Mouse (Mus musculus) forelimb bud, embryonic 11.5 days (tissue): ENCODE measurements around the gene Shprh.
"Not testable (repeated sequence)": the region's sequence is repeated elsewhere in the genome, so short reads cannot be mapped to it uniquely, and the experiment has no call there.

Source experiments
- DNase-seq: peaks from one replicate; pipeline ENCODE4 v3.0.0-alpha.2; 2012; ENCODE audit warnings: low read depth, low spot score

Gene Shprh

DNA sequence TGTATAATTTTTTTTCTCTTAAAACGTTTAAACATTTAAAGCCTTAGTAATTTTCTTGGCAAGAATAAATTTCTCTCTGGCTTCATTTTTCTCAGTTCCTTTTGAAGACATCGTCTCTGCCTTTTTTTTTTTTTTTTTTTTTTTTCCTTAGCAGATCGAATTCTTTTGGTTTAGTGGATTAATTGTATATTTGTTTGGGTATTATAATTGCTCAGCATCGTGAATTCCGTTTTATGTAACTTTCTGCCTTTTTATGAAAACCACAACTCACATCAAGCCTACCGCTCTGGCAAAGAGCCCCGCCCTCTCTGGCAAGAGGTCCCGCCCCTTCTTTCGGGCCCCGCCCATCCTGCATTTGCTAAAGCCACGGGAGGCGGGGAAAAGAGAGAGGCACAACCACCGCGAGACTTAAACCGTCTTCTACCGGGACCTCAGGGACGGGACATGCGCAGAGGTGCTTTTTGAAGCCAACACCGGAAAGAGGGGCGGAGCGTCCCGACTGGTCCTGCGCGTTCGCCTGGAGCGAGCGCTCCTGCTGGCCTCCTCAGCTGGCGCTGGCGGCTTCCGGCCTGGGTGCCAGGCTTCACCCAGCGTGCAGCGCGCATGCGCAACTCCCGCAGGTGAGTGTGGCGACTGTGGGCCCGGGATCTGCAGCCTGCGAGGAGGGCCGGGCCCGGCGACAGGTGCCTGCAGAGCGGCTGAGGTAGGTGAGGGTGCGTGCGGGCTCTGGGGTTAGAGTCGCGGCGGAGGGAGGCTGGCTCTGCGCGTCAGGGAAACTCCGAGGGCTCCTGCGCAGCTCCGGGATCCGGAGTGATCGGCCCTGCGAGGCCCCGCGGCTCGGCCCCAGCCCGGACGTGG, at the start of gene Shprh:
Gene Shprh, plus strand, starts transcription at position 544 of the 858 bp plus-strand sequence.
- DNase-seq: peak; percentile 99

DNA sequence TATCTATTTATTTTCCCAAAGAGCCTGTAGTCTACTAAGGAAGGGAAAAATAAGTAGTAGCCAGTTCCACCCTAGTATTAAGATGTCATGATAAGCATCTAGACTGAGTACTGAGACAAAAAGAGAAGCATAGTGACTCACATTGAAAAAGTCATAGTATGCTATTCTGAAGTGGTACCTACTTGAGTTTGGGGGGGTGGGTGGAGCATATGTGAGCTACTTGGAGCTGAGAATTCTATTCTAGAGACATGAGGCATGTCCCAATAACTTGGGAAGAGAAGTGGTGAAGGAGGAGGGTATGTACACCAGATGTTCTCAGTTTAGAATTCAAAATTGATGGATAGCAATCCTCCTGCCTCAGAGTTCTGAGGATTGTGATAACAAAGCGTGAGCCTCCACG, 27.4 kb upstream of the Shprh start:
- DNase-seq: no peak

DNA sequence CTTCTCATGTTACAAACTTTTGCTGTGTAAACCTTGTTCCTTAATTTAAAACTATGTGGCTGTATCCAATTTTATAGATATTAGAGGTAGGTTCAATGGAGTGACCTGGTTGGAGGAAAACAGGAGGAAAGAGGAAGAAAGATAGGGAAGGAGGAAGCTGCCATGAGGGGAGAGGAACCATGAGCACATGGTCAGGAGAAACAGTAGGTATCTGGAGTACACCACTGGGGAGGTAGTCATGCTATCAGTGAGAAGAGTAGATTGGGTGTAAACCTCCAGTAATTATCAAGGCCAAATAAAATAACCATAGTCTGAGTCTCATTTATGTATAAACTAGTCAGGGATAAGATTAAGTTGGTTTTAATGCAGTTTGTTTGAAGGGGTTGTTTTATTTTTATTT, 3.6 kb upstream of the Shprh start:
- no peak for DNase-seq

DNA sequence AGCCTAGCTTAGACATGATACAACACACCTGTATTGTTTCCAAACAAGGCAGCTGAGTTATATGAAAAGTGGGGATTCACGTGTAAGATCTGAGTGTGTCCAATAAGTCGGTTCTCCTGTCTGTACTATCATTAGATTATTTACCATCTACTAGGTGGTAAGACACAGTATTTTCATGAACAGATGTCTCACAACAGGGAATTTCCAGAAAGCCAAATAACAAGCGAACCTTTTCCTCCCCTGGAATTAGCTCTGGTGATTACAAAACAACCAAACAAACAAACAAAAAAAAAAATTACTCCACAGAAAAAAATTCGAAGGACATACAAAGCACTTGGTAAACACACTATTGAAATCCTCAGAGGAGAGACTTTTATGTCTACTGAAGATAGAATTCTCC, 781 bp upstream of the Shprh start:
- no peak for DNase-seq

DNA sequence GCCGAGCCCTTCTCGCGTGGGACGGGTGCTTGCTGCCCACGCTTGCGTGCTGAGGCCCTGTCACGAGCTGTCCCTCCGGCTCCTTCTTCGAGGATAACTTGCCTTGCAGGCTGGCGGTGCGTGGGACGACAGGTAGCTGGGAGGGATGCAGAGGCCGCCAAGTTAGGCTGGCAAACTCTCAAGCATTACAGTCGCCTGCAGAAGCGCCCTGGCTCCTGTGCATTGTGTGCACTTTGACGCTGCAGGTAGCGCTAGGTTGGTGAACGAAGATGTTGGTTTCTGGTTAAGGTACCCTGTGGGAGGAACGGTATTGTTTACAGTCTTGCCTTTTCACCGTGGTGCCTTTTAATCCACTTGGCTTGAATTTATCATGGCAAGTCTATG, 507 bp downstream of the Shprh start:
- no peak for DNase-seq

DNA sequence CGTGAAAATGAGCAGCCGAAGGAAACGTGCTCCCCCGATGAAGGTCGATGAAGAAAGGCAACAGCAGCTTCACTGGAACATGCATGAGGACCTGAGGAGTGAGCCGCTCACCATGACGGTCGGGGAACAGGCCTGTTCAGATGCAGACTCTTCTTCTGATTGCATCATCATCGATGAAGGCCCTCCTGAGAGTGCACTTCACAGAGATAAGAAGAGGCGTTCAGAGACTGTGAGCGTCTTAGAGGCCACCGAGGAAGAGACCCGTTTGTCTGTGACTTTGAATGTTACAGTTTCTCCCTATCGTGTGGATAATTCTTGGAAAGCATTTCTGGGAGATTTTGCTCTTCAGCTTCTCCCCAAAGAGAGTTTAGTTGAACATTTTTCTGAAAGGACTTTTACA, 2.4 kb downstream of the Shprh start:
- no peak for DNase-seq

DNA sequence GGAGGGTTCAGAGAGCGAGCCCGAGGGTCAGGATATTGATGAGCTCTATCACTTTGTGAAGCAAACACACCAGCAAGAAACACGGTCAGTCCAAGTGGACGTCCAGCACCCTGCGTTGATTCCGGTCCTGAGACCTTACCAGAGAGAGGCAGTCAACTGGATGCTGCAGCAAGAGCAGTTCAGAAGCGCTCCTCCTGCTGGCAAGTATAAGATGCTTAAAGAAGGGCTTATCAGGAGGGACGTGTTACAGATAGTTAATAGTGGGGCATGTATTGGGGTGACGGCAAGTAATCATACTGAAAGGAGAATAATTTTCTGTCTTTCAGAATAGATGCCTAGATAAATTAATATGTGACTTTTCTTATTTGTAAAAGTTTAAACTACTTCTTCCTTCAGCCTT, 7.8 kb downstream of the Shprh start:
- no peak for DNase-seq

DNA sequence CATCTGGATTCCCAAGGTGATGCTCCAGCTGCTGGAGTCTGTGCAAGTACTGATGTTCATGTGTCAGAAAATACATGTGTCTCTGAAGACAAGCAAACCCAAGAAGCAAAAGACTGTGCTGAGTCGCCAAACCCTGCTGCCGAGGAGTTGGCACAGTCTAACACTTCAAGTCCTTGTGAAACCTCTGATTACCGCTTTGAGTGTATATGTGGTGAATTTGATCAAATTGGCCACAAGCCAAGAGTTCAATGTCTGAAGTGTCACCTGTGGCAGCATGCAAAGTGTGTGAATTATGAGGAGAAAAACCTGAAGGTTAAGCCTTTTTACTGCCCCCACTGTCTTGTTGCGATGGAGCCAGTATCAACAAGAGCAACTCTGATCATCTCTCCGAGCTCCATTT, 15.3 kb downstream of the Shprh start:
- no peak for DNase-seq

DNA sequence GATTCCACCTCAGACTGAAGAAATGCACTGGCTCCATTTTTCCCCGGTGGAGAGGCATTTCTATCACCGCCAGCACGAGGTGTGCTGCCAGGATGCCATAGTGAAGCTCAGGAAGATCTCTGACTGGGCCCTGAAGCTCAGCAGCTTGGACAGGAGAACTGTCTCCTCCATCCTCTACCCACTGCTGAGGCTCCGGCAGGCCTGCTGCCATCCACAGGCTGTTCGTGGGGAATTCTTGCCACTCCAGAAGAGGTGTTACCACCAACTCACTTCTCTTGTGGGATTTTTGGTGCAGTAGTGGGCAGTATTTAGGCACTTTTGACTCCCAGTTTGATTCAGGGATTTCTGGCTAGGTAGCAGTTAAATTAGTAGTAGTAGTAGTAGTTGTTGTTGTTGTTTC, 21.0 kb downstream of the Shprh start:
- no peak for DNase-seq

DNA sequence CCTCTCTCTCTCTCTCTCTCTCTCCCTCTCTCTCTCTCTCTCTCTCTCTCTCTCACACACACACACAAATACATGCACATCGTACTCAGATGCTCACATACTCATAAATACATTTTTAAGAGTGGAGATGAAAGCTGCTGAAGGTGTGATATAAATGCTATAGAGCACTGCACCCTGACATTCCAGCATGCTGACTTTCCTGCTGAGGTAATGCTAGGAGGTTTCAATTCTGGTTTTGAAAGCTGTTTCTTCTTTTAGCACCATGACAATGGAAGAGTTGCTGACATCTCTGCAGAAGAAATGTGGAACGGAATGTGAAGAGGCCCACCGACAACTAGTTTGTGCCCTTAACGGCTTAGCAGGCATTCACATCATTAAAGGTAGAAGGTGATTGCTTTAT, 22.4 kb downstream of the Shprh start:
- no peak for DNase-seq

DNA sequence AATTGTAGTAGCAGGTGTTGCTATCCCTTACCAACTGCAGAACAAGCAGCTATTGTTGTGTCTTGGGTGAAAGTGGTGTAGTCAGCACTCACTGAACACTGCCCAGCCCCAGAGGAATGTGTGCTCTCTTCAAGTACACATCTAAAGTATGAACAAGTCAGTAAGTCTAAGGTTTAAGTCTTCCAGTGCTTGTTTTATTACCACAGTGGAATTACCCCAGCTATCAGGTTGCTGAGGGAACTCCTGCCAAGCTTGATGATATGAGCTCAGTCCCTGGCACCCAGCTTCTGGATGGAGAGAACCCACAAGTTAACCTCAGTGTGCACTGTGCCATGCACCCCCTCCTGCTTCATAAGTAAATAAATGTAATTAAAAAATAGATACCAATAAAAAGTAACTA, 23.3 kb downstream of the Shprh start:
- no peak for DNase-seq

DNA sequence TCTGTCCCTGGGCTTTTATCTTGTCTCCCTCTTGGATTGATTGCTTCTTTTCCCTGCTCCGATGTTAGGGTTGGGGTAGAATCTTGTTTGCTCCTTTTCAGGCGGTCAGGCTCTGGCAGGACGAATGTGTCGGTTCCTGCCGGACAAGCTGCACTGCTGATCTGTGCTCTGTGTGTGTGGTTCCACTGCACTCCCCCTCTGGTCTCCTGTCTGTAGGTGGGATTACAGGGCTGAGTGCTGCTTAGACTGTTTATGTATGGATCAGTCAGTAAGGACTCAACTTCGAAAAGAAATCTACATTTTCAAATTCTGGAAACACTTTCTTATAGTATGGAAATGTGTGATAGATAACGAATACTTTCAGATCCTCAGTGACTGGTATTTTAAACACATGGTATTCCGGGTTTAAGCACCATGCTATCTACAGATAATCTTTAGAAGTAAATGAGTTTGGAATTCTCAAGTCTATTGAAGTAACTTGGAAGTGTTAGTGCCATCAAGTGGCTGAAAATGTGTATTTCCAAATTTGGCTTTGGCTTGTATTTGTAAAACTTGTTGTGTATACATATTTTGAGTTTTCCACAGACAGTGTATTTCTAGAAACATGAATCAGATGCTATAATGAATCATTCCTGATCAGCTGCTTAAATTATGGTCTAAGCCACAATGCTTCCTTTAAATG, 26.7 kb downstream of the Shprh start:
- DNase-seq: no peak

DNA sequence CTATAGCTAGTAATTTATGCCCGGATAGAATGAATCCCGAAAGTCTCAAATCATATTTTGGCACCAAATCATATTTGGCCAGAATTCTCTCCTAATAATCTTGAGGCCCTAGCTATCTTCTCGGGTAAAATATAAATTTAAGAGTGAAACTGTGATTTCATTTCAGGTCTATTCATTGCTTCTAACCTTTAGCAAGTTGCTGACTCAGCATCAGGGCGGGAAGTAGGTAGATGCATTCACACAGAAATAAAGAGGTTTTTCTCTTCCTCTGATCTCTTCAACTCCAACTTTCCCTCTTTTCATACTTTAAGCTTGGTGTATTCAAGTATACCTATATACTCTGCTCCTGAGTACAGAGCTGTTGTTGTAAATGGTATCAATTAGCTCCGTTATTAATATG, 30.9 kb downstream of the Shprh start:
- no peak for DNase-seq

DNA sequence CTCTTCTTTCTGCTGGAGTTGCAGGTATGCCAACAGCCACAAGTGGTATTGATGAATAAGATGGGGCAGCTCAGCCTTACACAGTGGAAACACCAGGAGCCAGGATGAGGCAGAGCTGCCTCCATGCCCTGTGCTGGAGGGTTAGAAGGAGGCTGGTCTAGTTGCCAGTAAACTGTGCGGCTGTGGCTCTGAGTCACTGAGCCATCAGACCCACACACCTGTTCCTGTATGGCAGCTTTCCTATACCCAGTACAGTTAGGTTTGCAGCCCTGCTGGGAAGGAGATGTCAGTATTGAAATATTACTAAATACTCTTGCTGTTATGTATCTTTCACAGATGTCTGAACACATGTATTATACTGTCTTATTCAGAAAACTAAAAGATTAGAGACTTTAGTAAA, 48.1 kb downstream of the Shprh start:
- DNase-seq: no peak

DNA sequence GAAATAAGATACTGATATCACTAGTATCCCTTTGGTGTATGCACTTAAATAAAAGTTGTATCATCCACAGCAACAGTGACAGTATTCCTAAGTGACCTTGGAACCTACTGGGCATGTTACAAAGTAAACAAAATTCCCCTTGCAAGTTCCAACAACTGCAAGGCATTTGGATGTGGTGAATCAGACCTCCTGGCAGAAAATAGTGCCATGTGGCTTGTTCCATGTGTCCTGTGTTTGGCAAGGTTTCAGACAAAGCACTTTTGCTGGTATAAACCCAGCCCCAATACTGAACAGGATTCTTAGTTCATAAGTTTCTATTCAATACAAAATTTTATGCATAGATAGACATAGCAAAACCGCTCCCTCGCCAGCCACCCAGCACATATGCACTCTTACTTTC, 49.1 kb downstream of the Shprh start:
- no peak for DNase-seq

DNA sequence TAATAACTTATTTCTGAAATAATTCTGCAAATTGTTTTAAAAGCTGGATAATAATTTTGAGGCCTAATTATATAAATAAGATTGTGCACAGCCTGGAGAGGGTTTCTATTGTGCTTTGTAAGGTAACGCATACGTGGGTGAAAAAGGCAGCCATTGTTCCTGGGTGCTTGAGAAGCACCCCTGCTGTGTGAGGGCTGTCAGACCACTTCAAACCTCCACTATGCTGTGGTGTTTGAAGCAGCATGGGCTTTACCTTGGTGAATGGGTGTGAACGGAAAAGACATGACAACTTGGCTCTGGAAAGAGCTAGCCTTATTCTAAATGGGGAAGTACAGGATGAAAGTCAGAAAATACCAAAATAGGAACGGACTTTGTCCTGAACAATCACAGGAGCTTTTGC, 50.8 kb downstream of the Shprh start:
- DNase-seq: no peak

DNA sequence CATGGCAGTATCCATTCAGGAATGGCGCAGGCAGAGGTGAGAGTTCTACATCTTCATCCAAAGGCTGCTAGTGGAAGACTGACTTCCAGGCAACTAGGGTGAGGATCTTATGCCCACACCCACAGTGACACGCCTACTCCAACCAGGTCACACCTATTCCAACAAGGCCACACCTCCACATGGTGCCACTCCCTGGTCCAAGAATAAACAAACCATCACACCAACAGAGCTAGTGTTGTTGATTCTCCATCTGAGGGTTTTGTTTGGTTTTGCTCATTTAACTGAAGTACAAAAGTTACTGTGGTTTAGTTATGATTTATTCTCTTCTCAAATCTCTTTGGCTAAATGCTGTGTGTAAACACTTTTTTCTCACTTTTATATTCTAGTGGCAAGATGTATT, 56.7 kb downstream of the Shprh start:
- not testable (repeated sequence) for DNase-seq

DNA sequence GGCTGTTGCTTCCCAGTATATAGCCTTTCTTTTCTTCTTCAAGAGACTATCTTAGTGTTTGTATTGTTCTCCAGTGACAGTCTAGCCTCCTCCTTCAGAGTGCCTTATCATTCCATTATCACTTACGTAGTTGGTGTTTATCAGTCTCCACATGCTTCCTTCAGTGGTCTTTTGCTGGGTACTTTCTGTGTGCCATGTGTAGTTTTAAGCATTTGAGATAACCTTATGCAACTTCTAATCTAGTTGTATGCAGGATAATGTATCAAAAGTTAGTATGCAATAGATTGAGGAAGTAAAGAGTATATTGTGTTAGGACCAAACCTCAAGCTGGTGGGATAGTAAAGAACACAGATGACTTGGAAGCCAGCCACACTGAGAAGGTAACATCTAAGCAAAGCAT, 59.4 kb downstream of the Shprh start:
- DNase-seq: no peak

DNA sequence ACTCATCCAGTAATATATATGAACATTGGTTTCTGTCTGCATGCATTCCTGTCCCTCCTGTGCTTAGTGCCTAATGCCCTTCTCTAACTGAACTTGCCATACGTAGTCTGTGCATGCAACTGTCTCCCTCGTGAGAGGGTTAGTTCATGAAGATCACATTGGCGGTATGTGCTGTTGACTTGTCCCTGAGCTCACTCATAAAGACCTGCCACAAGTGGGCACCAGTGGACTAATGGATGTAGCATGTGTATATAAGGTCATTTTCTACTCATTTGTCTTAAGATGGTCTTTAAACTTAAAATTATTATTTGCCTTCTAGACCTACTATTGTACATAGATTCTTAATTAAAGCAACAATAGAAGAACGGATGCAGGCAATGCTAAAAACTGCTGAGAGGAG, 62.8 kb downstream of the Shprh start:
- no peak for DNase-seq

DNA sequence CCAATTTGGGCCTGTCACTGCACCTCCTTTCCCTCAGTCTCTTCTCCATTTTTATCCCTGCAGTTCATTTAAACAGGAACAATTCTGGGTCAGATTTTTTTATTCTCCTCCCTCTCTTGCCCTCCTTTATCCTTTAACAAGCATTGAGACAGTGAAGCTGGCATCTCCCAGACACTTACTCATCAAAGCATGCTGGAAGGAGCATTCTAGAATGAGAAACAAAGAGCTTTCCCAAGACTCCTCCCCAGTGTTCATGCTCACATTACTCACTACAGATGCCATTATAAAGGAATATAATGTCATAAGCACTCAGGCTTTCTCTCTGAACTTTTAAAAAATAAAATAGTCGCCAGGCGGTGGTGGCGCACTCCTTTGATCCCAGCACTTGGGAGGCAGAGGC, 77.2 kb downstream of the Shprh start:
- DNase-seq: no peak

DNA sequence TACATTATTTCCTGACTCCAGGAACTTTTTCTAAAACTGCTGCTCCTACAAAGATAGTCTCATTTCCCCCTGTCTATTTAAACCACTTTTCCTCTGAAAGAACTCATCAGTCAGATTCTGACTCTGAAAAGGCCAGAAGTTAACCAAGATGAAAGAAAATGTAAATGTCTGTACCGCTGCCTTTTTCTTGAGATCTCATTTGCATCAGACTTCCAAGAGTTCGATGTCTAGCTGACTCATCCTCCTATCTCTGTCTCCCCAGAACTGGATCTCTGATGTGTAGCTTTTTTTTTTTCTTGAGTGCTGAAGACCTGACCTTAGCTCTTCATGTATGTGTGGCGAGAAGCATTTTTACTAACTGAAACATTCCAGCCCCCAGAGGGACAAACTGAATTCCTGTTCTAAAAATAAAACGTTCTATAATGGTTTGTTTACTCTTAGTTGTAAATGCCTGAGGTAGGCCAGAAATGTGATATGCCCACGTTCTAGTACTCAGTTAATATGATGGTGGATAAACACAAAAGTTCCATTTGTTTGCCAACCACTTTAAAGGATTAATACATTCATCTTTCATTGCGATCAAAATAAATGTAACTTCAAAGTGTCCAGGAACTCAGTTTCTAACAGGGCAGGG, 80.4 kb downstream of the Shprh start:
- DNase-seq: no peak

DNA sequence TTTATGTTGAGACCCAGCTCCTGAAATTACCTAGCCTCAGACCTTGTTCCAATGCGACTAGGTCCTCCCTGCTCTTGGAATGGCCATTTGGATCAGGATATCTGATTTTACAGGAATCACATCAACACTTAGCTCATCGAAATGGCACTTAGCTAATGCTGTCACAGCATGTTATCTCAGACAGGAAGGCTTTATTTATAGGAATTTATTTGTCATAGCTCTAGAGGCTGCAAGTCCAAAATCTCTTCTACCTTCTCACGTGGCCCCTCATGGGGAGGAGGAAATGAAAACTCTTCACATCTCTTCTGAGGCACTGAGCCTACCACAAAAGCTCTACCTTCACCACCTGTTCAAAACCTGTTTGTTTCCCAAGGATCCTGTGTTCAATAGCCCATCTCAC, 84.0 kb downstream of the Shprh start:
- no peak for DNase-seq

DNA sequence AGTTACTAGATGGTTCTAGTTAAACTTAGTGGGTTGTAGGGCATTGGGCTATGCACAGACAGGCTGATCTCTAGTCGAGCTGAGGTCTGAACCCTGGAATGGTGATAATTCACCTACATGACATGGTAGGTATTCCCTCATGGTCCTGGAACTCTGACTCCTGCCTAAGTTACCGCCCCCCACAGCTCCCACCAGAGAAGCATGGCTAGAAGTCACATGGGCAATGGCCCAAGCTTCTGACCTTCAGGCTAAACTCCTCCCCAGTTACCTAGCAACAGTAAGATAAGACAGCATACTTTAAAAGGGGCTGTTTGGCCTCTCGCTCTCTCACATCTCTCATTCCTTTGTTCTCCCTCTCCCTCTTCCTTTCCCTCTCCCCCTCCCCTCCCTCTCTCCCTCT, 93.8 kb downstream of the Shprh start:
- not testable (repeated sequence) for DNase-seq
